Mouse (Mus musculus) telencephalon, adult 2 months (tissue): ENCODE results near the gene Fscn2.
"Not testable (repeated sequence)": the region's sequence is repeated elsewhere in the genome, so short reads cannot be mapped to it uniquely, and the experiment has no call there.

Source experiments
- DNase-seq: peaks from one replicate; pipeline ENCODE4 v3.0.0-alpha.2; 2011; ENCODE audit warnings: low read depth, low spot score

Fscn2 gene

DNA sequence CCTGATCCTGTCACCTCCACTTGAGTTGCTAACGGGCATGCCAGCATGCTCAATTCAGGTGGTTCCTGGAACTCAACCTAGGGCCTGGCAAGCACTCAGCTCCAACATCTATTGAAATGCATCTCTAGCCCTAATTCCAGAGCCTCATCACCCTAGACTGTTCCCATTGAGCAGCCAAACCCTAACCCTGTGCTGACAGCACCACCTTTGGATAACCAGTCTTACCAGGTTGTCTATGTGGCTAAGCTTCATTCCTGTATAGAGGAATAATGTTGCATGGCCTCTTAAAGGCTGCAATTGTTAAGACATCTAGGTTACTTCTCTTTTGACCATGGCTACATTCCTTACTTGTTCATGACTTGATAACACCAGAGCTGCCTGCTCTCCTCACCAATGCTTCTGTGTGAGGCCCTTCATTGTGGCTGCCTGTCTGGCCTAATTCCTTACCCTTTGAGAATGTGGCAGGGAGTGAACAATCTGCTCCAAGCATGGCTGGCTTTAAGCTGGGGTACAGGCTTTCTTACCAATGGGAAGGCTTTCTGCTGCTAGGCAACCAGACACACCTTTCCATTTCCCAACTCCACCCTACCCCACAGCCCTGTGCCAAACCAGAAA lies 16.2 kb upstream of the Fscn2 start:
- DNase-seq = no peak

DNA sequence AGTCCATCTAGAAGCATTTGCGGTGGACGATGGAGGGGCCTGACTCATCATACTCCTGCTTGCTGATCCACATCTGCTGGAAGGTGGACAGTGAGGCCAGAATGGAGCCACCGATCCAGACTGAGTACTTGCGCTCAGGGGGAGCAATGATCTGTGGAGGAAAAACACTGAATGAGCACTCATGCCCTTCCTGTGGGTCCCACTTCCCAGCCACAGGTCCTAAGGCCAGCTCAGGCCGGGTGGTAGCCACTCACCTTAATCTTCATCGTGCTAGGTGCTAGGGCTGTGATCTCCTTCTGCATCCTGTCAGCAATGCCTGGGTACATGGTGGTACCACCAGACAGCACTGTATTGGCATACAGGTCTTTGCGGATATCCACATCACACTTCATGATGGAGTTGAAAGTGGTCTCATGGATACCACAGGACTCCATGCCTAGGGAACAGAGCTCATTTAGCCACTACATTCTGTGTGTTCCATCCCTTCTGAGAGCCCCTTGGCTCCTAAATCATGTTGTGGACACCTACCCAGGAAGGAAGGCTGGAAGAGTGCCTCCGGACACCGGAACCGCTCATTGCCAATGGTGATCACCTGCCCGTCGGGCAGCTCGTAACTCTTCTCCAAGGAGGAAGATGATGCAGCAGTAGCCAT lies 14.8 kb upstream of the Fscn2 start:
- not testable (repeated sequence) for DNase-seq

DNA sequence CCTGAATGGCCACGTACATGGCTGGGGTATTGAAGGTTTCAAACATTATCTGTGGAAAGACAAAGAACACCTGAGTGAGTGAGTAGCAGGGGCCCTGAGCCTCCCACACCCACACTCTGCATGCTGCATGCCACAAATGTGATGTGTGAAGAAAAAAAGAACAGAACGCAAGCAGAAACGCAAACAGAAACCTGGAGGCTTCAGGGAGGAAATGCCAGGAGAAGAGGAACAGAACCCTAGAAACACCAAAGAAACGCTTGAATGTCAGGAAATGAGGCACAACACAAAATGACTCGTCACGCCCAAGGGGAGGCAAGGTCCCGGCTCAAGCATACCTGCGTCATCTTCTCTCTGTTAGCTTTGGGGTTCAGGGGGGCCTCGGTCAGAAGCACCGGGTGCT lies 14.0 kb upstream of the Fscn2 start:
- DNase-seq = no peak

- DNase-seq = no peak
Measured at GRCm38 (mm10) chr11:120347791-120348683, 13.3 kb upstream of the Fscn2 start, which contains the start of gene Actg1. Gene Actg1, minus strand, starts transcription at chr11:120348542.

GRCm38 (mm10) chr11:120348684-120349370 lies 12.5 kb upstream of the Fscn2 start:
- no peak for DNase-seq

DNA sequence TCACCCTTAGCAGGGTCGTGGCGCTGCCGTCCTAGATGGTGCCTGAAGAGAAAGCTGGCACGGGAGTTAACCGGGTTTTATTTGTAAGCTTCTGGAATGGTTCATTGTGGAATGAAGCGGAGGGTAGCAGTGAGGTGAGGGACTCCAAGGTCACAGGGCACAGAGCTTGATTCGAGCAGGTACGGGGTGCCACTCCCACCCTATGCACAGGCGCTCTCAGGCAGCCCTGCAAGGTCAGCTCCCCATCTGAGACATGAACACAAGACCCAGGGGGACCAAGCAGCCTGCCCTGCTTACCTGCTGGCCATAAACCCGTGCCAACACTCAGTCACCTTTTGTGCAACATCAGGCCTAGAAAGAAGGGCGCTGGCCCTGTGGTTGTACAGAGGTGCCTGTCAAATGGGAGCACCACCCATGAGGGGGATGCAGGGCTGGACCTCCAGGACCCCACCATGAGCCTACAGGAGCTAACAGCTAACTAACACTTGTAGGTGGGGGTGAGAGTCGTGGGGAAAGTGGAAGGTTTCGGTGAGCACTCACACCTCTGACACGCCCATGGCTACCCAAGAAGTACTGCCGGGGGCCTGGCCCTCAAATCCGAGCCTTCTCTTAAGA lies 11.9 kb upstream of the Fscn2 start:
- no peak for DNase-seq

DNA sequence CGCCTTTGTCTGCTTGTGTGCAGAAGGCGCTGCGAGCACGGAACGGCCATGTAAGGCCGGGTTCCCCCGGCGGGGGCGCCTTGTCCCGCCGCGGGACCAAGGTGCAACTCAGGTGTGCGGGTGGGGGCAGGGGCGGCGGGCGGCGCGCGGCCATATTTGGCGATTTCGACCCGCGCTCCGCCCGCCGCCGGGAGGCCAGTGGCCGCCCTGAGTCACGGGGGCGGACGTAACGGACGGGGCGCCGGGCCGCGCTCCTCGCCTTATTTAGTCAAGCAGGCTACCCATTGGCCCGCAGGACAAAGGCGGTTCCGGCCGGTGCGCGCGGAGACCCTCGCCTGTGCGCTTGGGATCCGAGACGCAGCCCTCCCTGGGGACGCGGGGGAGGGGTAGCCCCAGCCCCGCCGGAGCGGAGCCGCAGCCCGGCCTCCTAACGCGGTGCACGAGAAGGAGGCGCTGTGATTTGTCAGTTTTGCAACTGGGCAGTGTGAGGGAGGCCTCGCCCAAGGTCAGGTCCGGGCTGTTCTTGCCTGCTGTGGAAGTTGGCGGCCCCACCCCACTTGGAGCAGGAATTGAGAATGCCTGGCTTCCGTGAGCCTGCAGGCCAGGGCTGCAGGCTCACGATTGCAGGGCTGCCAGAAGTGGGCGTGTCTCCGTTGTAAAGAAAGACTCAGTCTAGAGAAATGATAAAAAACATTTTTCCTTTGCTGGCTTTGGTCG lies 11.2 kb upstream of the Fscn2 start:
- no peak for DNase-seq

- DNase-seq = no peak
Measured at GRCm38 (mm10) chr11:120350711-120351110, 10.6 kb upstream of the Fscn2 start.

GRCm38 (mm10) chr11:120351250-120352092 lies 9.9 kb upstream of the Fscn2 start:
- DNase-seq = no peak

GRCm38 (mm10) chr11:120352093-120352350 lies 9.3 kb upstream of the Fscn2 start:
- not testable (repeated sequence) for DNase-seq

- no peak for DNase-seq
Measured at GRCm38 (mm10) chr11:120352571-120353290, 8.6 kb upstream of the Fscn2 start.

DNA sequence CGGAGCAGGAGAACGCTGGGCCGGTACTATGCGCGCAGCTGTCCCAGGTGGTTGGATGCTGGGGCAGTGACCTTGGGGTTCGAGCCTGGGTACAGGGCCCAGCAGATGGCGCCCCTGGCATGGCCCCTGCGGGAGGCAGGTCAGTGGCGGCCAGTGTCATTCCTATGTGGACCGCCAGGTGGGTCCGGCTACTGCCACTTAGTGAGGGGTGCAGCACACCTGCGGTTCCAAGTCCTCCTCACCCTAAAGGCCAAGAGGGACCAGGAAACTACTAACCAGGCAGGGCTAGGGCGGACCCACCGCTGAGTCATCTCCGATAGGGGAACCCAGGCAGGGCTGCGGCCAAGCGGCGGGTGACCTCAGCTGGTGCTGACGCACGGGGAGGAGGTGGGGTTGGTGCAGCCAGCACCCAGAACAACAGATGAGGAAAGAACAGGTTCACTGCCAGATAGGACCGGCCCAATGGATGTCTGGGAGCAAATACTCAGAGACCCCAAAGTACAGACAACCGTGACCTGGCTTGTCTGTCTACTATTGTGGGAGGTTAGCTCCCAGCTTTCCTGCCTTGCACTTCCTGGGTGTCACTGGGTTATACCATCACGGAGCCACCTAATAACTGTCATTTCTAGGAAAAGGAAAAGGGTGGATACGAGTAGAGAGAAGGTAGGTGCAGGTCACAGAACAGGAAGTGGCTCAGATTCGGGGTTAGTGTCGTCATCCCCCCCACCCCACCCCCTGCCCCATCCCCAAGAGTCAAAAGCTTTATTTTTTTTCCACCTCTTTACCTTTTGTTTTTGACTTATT lies 7.6 kb upstream of the Fscn2 start:
- no peak for DNase-seq

DNA sequence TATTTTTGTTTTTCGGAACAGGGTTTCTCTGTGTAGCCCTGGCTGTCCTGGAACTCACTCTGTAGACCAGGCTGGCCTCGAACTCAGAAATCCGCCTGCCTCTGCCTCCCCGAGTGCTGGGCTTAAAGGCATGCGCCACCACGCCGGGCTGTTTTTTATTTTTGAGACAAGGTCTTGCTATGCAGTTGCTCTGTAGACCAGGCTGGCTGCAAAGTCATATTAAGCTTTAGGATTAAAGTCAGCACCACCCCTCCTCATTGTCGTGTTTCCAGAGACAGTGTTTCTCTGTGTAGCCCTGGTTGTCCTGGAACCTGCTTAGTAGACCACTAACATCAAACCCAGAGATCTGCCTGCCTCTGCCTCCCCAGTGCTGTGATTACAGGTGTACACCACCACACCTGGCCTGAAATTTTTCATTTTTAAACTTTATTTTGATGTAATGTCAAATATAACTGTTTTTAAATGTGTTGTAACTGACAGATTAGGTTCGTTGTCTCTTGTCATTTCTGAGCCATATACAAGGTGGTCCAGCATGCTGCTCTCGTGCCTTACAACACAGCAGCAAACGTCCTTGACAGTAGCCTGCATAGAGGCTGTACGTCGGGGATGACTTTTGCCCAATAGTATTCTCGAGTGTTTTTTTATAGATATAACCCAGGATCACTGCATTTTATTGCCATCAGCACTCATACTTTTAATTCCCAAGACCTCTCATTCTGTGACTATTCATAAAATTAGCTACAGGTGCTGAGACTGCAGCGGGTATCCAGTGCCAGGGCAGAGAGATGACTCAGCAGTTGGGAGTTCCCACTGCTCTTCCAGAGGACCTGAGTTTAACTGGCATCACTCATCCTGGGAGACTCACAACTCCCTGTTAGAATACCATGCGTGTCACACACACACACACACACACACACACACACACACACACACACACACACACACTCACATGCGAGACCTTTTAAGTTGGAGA lies 6.7 kb upstream of the Fscn2 start:
- no peak for DNase-seq

DNA sequence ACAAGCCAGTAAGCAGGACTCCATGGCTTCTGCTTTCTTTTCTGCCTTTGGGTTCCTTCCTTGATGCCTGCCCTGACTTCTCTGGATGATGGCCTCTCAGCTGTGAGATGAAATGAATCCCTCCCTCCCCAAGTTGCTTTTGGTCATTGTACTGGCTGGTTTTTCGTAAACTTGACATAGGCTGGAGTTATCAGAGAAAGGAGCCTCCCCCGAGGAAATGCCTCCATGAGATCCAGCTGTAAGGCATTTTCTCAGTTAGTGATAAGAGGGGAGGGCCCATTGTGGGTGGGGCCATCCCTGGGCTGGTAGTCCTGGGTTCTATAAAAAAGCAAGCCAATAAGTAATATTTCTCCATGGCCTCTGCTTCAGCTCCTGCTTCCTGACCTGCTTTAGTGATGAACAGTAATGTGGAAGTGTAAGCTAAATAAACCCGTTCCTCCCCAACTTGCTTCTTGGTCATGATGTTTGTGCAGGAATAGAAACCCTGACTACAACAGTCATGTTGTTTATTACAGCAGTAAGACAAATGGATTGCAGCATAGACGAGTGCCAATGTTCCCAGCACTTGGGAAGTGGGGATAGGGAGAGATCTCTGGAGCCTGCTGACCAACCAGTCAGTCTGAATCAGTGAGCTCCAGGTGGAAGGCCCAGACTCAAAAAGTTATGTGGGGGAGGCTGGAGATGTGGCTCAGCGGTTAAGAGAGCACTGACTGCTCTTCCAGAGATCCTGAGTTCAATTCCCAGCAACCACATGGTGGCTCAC lies 5.9 kb upstream of the Fscn2 start:
- DNase-seq = no peak

DNA sequence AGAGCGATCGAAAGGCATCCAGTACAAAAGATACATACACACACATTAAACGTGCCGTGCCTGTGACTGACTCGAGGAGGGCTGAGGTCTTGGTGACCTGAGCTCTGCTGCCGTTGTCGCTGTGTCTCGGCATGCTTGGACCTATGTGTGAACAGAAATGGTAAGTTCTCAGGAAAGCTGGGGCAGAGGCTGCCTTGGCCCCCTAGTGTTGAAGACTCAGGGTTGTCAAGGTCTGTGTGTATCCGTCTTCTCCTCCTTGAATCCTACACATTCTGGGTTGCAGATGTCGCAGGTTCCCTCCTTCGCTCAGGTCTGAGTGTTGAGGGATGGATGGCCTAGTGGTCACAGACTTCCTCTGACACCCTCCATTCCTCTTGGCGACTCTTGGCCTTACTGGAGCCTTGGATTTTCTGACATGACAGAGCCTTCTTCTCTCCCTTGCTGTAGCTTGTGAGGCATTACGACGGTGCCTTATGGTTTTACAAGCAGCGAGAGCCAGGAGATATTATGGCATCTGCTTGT lies 5.0 kb upstream of the Fscn2 start:
- no peak for DNase-seq

- DNase-seq = no peak
Measured at GRCm38 (mm10) chr11:120356900-120357299, 4.4 kb upstream of the Fscn2 start.
